Mouse (Mus musculus) neural tube, embryonic 11.5 days (tissue): Measurements from ENCODE around the gene Erlec1. TPM values are rescaled to one million over a fixed set of nuclear protein-coding genes. Genes with fewer than 3 reads are reported as not detected.
A peak's percentile ranks its signal among the peaks of the same experiment; 100 is the strongest.

Experiments used
- ATAC-seq: fragments of 200-750 bp; cut with Nextera tagmentation; 2 replicates; pipeline ENCODE4 v1.8.0; 2017; ENCODE audit warnings: moderate number of reproducible peaks, mild to moderate bottlenecking, moderate TSS enrichment, moderate library complexity; ENCODE audit not compliant: insufficient read depth, low FRiP score, low TSS enrichment
- DNase-seq: peaks from one replicate; pipeline ENCODE4 v3.0.0-alpha.2; 2015; ENCODE audit warnings: low spot score
- H3K27ac ChIP-seq: fragments of 300-500 bp; sonication (generic); 2 replicates; pipeline ENCODE4 v1.5.1; 2014; ENCODE audit warnings: low read depth, mild to moderate bottlenecking, low read length
- H3K27me3 ChIP-seq: fragments of 300-500 bp; sonication (generic); 2 replicates; pipeline ENCODE4 v1.6.1; 2014; ENCODE audit warnings: mild to moderate bottlenecking, low read length, mixed read lengths; ENCODE audit not compliant: control insufficient read depth, insufficient read depth
- H3K36me3 ChIP-seq: fragments of 300-500 bp; sonication (generic); 2 replicates; pipeline ENCODE4 v1.6.1; 2014; ENCODE audit warnings: mild to moderate bottlenecking, low read length, moderate library complexity, mixed read lengths; ENCODE audit not compliant: control insufficient read depth, insufficient read depth
- H3K4me1 ChIP-seq: fragments of 300-500 bp; sonication (generic); 2 replicates; pipeline ENCODE4 v1.6.1; 2014; ENCODE audit warnings: low read length, mixed read lengths; ENCODE audit not compliant: control insufficient read depth, insufficient read depth
- H3K4me2 ChIP-seq: fragments of 300-500 bp; sonication (generic); 2 replicates; pipeline ENCODE4 v1.6.1; 2014; ENCODE audit warnings: low read depth, mild to moderate bottlenecking, moderate library complexity
- H3K4me3 ChIP-seq: fragments of 300-500 bp; sonication (generic); 2 replicates; pipeline ENCODE4 v1.5.1; 2014; ENCODE audit warnings: low read depth, low read length
- H3K9ac ChIP-seq: fragments of 300-500 bp; sonication (generic); 2 replicates; pipeline ENCODE4 v1.6.1; 2014; ENCODE audit warnings: mild to moderate bottlenecking, low read length
- H3K9me3 ChIP-seq: fragments of 300-500 bp; sonication (generic); 2 replicates; pipeline ENCODE4 v1.6.1; 2016; ENCODE audit warnings: low read length; ENCODE audit not compliant: control insufficient read depth
- WGBS: fragments of 180-500 bp; shearing (Covaris S2); extraction: QIAGEN DNeasy Blood & Tissue Kit; methylation state at CpG from one replicate; pipeline ENCODE4 v1.1.7; 2014; 5-methylcytosine and 5-hydroxymethylcytosine counted together
- polyA plus RNA-seq: library from polyadenylated mRNA; unstranded; fragments of >200 nt; fragmentation: Nextera tagmentation; extraction: Ambion mirVana; gene quantifications from 2 replicates; pipeline ENCODE4 v1.2.1, GENCODE M21; 2014

The Erlec1 gene
- polyA plus RNA-seq, 1 experiment from 2014 or later: 10.7 TPM

GRCm38 (mm10) chr11:30899312-30899711 is 54.8 kb downstream of the Erlec1 start:
- Histone ChIP-seq H3K4me1 (no peaks in the 10 kb centered on the region), H3K9ac (no peak overlapping the region), H3K27me3 (no peaks in the 10 kb centered on the region), H3K4me3 (no peak overlapping the region), H3K36me3 (no peaks in the 10 kb centered on the region), H3K4me2 (no peak overlapping the region), H3K9me3 (no peaks in the 10 kb centered on the region), H3K27ac (no peak overlapping the region)
- DNase-seq: no peak
- no peak for ATAC-seq

GRCm38 (mm10) chr11:30896201-30896600 is 57.9 kb downstream of the Erlec1 start:
- DNase-seq (no peak), ATAC-seq (no peak)
- Histone ChIP-seq H3K27me3 (no peaks in the 10 kb centered on the region), H3K9me3 (no peaks in the 10 kb centered on the region), H3K27ac (no peak overlapping the region), H3K4me1 (no peaks in the 10 kb centered on the region), H3K36me3 (no peaks in the 10 kb centered on the region), H3K9ac (no peak overlapping the region), H3K4me2 (no peak overlapping the region), H3K4me3 (no peak overlapping the region)
- 93% methylated on average over 1 of the region's 1 CpGs for WGBS

- Histone ChIP-seq H3K36me3 (no peaks in the 10 kb centered on the region), H3K27ac (no peak overlapping the region), H3K9ac (no peak overlapping the region), H3K4me3 (no peak overlapping the region), H3K4me1 (0 out of 2 replicates have a peak, but pooled peaks cover 5% of the 10 kb centered on the region), H3K27me3 (no peaks in the 10 kb centered on the region), H3K4me2 (no peak overlapping the region), H3K9me3 (no peaks in the 10 kb centered on the region)
- WGBS: 92% methylated on average over 2 of the region's 2 CpGs
- ATAC-seq: no peak
- DNase-seq: no peak
These were observed 66.0 kb downstream of the Erlec1 start for GRCm38 (mm10) chr11:30888153-30888552.

GRCm38 (mm10) chr11:30885171-30885871 is 68.8 kb downstream of the Erlec1 start, which contains the start of the genes Gpr75 and Asb3:
Gpr75 (plus strand) TSS chr11:30885358.
Asb3 (plus strand) TSS chr11:30885416.
- peak within 1 kb of the TSS; percentile 41 for H3K4me3 ChIP-seq
- no peaks in the 10 kb centered on the region for H3K27me3 ChIP-seq
- no peaks in the 10 kb centered on the region for H3K36me3 ChIP-seq
- peak; percentile 68 for DNase-seq
- H3K9me3 ChIP-seq: no peaks in the 10 kb centered on the region
- peak; percentile 90 for ATAC-seq
- H3K4me2 ChIP-seq: peak within 1 kb of the TSS; percentile 82
- H3K9ac ChIP-seq: peak within 1 kb of the TSS; percentile 67
- 5% methylated on average over 41 of the region's 41 CpGs for WGBS
- 0 out of 2 replicates have a peak, but pooled peaks cover 5% of the 10 kb centered on the region for H3K4me1 ChIP-seq
- H3K27ac ChIP-seq: 0 out of 2 replicates have a peak within 1 kb of the TSS, but pooled peaks have one; percentile 6

Other genes with a start within 250 kb of the Erlec1 start
- 34.2 and 39.2 TPM in 2 replicates for gene Psme4, start 182.6 kb downstream of the Erlec1 start, polyA plus RNA-seq
- 0.78 and 0.89 TPM in 2 replicates for gene Gpr75, start 69.0 kb downstream of the Erlec1 start, polyA plus RNA-seq
- 28.1 and 31.4 TPM in 2 replicates for gene Asb3, start 68.9 kb downstream of the Erlec1 start, polyA plus RNA-seq
- 13.4 and 15.3 TPM in 2 replicates for gene Chac2, start 32.0 kb upstream of the Erlec1 start, polyA plus RNA-seq
- not detected in 2 replicates for gene Gm17332, start 228.1 kb upstream of the Erlec1 start, polyA plus RNA-seq